In genomic region chr2:138334198-138334597, GRCm38 (mm10) we compare ENCODE assay signal across 6 mouse cellular contexts.
DNase-seq lines count a peak whose midpoint lies in the region; ATAC-seq and TF ChIP-seq lines count a peak whose summit lies in the region.
"Not testable (repeated sequence)": the region's sequence is repeated elsewhere in the genome, so short reads cannot be mapped to it uniquely, and the experiment has no call there.

No protein-coding gene starts in this region.

- TF ChIP-seq EP300 in lung, postnatal 0 days (IDR thresholded peaks at IDR 0.05), result peak; percentile 44; the same call in 1 of the 2 replicates

- H3K4me1 ChIP-seq in embryonic facial prominence, embryonic 14.5 days (ENCODE audit: control insufficient read depth, insufficient read depth, low read length); lung, embryonic 16.5 days (replicated peaks; ENCODE audit: control insufficient read depth, insufficient read depth, low read length); lung, postnatal 0 days (ENCODE audit: insufficient read depth, low read depth, low read length): not testable (repeated sequence)

- not testable (repeated sequence) for H3K4me2 ChIP-seq in embryonic facial prominence, embryonic 14.5 days (ENCODE audit: low read depth, low read length); lung, embryonic 16.5 days (ENCODE audit: low read depth, low read length); lung, postnatal 0 days (replicated peaks; ENCODE audit: low read depth, low read length)

- H3K27ac ChIP-seq in embryonic facial prominence, embryonic 14.5 days (replicated peaks; ENCODE audit: low read depth, low read length); lung, postnatal 0 days (ENCODE audit: low read length): not testable (repeated sequence)
- H3K27ac ChIP-seq in layer of hippocampus, adult 2 months, result peak overlapping the region; percentile 15; the same call in 1 of the 2 replicates
- 0 out of 2 replicates have a peak overlapping the region, but pooled peaks have one; percentile 39 for H3K27ac ChIP-seq in lung, embryonic 16.5 days (ENCODE audit: low read length)

- H3K4me3 ChIP-seq in embryonic facial prominence, embryonic 14.5 days (ENCODE audit: low read depth, low read length); layer of hippocampus, adult 2 months; lung, embryonic 16.5 days (ENCODE audit: low read length); lung, postnatal 0 days (ENCODE audit: low read depth, low read length): not testable (repeated sequence)

- peak; percentile 38 for DNase-seq in embryonic facial prominence, embryonic 14.5 days (ENCODE audit: low spot score)
- DNase-seq in layer of hippocampus, adult 2 months (ENCODE audit: low spot score in 2 of 2), result not testable (repeated sequence)
- peak; percentile 59 for DNase-seq in lung, postnatal 0 days (ENCODE audit: low spot score)
- peak; percentile 31 for DNase-seq in lung, postnatal 25 days (ENCODE audit: low spot score)
- peak; percentile 20 for DNase-seq in lung, postnatal 36 days

- not testable (repeated sequence) for H3K9ac ChIP-seq in embryonic facial prominence, embryonic 14.5 days (ENCODE audit: low read depth, low read length); lung, embryonic 16.5 days (ENCODE audit: low read length); lung, postnatal 0 days (replicated peaks; ENCODE audit: low read depth)

- not testable (repeated sequence) for H3K9me3 ChIP-seq in embryonic facial prominence, embryonic 14.5 days (ENCODE audit: control insufficient read depth, low read length); lung, embryonic 16.5 days (ENCODE audit: control insufficient read depth, low read length); lung, postnatal 0 days (ENCODE audit: low read length)

- H3K27me3 ChIP-seq in embryonic facial prominence, embryonic 14.5 days (replicated peaks; ENCODE audit: control insufficient read depth, insufficient read depth, low read length); lung, embryonic 16.5 days (ENCODE audit: control insufficient read depth, insufficient read depth, low read depth, low read length); lung, postnatal 0 days (replicated peaks; ENCODE audit: insufficient read depth, low read length): not testable (repeated sequence)

- TF ChIP-seq CTCF in layer of hippocampus, adult 2 months (conservative IDR thresholded peaks at IDR 0.05); lung, postnatal 0 days (IDR thresholded peaks at IDR 0.05): not testable (repeated sequence)

- WGBS in embryonic facial prominence, embryonic 14.5 days, result 78% methylated on average over 2 of the region's 2 CpGs
- 62% methylated on average over 2 of the region's 2 CpGs for WGBS in lung, embryonic 16.5 days
- 65% methylated on average over 2 of the region's 2 CpGs for WGBS in lung, postnatal 0 days

- not testable (repeated sequence) for ATAC-seq in embryonic facial prominence, embryonic 14.5 days (ENCODE audit: low read depth)
- peak; percentile 36; the same call in 1 of the 2 replicates for ATAC-seq in lung, embryonic 16.5 days (ENCODE audit: low read depth)
- peak; percentile 60; the same call in 1 of the 2 replicates for ATAC-seq in lung, postnatal 0 days

- H3K36me3 ChIP-seq in embryonic facial prominence, embryonic 14.5 days (ENCODE audit: control insufficient read depth, insufficient read depth, low read length); lung, embryonic 16.5 days (ENCODE audit: control insufficient read depth, insufficient read depth, low read length); lung, postnatal 0 days (ENCODE audit: insufficient read depth, low read length): not testable (repeated sequence)
